Mouse (Mus musculus) cerebellum, adult 8-10 months (tissue): ENCODE measurements around the gene Pip5k1c.
A peak's percentile ranks its signal among the peaks of the same experiment; 100 is the strongest.

ENCODE experiments used
- DNase-seq: peaks from one replicate; pipeline ENCODE4 v3.0.0; 2022

Pip5k1c gene

DNA sequence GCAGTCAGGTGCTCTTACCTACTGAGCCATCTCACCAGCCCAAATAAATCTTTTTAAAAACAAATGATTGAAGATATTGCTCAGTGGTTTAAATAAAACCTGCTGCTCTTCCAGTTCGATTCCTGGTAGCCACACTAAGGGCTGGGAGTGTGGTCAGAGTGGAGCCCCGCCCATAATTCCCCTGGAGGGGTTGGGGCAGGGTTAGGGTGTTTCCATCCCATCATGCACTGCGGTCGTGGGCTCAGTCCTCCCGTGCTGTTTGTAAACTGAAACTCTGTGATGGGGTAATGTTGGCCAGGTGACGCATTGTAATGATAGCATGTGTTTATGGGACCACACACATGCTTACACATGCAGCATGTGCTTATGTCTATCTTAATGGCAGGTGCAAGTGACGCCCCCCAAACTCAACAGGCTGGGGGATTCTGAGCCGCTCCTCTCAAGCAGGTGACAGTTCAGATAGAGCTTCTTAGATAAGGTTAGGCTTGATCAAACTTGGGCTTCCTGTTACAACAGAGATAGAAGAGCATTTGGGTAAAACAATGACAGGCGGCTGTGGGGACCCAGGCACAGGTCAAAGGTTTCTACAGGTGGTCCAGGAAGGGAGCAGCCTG is 59.0 kb downstream of the Pip5k1c start:
- no peak for DNase-seq

DNA sequence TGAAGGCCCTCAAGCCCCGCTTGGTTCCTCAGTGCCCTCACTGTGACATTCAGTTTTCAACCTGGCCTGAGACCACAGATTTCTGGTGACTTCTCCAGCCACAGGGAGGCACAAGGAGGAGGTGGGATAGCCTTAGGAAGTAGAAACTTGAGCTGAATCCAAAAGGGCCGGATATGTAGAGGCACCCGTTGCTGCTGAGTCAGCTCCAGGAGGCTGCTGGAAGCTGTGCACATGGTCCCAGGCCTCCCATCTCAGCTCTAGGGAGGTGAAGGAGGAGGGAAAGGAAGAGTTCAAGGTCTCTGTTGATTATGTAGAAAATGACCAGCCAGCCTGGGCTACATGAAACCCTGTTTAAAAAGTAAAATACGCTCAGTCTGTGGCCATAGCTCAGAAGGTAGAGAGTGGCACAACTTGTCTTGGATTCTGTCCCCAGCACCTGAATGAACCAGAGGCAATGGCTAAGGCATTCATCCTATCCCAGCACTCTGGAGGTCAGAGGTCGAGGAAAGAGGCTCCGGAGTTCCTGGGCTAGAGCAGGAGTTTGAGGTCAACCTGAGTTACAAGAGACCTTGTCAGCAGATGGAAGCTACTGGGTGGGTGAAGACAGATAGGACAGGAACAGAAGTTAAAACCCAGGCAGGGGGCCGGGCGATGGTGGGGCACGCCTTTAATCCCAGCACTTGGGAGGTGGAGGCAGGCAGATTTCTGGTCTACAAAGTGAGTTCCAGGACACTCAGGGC is 62.1 kb downstream of the Pip5k1c start:
- DNase-seq = no peak

DNA sequence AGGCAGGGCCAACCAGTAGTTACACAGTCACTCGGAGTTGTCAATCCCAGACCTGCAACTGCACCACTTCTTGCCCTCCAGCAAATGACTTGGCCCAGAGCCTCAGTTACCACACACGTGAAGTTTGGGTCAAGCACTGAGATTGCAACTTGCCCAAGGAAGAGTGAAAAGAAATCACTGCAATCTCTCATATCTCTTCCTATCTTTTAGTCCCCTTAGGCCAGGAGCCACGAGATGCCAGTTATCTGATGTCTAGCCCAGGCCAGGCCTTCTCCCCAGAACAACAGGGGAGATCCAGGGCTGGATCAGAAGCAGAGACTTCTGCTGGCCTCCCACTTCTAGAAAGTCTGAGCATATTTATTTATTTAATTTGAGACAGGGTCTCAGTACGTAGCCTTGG is 62.8 kb downstream of the Pip5k1c start:
- DNase-seq = no peak

DNA sequence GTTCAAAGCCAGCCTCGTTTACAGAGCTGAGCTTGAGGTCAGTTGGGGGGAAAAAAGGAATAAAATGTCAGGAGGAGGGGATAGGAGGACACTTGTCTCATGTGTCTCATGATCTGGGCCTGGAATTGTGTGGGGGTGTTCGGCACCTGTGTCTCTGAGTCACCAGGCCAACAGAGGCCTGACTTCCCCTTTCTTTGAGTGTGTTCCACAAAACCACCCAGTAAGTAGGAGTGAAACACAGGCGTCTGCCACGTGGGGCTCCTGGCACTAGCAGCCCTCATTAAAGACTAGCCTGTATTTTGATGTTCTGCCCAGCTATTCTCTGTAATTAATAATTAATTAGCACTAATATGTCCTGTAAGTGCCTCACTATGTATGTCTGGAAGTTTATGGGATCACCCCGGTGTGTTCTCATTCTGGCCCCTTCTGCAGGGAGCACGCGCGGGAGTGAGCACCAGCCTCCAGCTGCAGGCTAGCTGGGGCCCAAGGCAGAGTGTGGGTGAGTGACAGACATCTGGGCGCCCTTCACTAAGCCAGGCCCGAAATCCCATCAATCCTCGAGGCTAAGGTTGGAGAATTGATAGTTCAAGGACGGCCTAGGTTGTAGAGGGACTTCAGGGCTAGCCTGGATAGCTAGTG is 63.7 kb downstream of the Pip5k1c start:
- DNase-seq = no peak

DNA sequence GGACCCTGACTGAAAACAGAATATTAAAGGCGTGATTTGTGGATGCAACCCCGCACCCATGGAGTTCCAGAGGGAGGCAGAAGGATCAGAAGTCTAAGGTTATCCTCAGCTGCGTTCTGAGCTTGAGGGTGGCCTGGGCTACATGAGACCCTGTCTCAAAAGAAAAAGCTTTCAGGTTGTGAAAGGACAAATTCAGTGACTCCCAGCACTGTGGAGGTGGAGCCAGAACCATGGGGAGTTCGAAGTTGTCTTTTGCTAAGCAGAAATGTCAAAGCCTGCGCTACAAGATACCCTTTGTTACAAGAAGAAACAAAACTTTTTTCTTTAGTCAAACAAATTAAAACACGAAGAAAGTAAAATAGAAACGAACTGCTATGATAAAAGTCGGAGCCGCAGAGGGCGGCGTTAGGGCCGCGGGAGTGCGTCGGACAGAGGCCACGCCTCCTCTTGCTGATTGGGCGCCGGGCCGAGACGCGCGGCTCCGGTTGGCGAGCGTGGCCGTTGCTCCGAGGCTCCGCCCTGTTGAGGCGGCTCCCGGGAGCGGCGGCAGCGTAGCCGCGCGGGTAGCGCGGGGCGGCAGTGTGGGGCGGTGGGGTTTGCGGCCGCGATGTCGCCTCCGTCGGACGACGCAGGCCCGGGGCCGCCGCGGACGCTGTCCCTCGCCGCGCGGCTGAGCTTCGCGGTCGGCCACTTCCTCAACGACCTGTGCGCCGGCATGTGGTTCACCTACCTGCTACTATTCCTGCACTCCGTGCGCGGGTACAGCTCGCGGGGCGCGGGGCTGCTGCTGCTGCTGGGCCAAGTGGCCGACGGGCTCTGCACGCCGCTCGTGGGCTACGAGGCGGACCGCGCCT is 64.5 kb downstream of the Pip5k1c start, which contains the start of gene Mfsd12:
Gene Mfsd12, plus strand, starts transcription at position 501 of the 854 bp plus-strand sequence.
- DNase-seq = peak; percentile 91

- no peak for DNase-seq
Measured at GRCm38 (mm10) chr10:81358209-81358608, 65.4 kb downstream of the Pip5k1c start.

DNA sequence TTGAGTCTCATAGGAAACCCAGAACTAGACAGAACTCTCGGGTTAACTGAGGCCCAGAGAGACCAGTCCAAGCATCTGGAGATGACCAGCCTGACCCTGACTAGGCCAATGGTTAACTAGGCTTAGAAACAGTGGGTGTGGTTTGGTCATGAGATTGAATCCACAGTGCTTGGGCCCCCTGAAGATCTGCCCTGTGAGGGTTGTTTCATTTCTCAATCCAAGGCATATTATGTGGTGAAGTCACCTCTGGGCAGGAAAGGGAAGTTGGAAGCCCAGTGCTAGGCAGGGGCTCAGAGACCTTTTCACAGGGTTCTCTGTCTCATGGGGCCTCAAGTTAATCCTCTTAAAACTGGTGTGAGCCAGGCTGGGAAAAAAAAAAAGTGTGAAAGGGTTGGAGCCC is 66.1 kb downstream of the Pip5k1c start:
- no peak for DNase-seq

DNA sequence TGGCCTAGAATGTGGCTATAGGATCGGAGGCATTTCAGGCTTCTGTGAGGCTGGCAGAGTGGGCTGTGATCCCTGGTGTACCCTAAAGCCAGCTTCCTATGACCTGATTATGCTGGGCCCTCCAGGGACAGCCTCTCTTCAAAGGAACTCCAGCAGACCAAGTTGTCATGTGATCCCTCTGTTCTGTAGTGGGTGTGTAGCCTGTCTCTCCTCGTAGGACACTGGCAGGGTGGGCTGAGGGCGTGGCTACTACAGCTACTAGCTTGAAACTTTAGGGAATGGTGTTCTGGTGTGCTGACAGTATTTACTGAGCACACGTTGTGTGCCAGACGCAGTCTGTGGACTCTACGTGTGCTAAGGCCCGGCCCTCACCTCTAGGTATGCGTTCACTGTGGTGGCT is 68.0 kb downstream of the Pip5k1c start:
- DNase-seq = no peak

DNA sequence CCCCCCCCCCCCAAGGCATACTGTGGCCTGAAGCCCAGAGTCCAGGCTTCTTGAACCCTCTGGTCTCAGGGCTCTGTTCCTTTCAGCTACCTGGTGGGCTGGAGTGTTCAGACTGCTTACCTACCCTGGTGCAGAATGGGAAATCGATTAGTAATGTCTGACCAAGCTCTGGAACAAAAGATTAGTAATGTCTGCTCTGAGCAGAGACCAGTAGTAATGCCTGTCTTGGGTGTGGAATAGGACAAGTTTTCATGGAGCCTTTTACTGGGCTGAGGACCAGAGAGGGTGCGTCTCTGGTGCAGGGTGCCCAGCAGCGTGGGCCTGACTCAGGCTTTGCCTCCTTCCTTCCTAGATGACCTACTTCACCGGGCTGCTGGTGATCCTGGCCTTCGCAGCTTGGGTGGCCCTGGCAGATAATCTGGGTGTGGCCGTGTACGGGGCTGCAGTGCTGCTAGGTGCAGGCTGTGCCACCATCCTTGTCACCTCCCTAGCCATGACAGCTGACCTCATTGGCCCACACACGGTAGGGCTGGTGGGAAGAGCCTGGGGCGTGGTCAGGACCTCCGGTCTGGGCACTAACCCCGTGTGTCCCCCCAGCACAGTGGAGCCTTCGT is 69.7 kb downstream of the Pip5k1c start:
- no peak for DNase-seq

- DNase-seq = no peak
Measured at GRCm38 (mm10) chr10:81363436-81364346, 70.9 kb downstream of the Pip5k1c start.

GRCm38 (mm10) chr10:81364666-81365065 is 71.9 kb downstream of the Pip5k1c start:
- no peak for DNase-seq

DNA sequence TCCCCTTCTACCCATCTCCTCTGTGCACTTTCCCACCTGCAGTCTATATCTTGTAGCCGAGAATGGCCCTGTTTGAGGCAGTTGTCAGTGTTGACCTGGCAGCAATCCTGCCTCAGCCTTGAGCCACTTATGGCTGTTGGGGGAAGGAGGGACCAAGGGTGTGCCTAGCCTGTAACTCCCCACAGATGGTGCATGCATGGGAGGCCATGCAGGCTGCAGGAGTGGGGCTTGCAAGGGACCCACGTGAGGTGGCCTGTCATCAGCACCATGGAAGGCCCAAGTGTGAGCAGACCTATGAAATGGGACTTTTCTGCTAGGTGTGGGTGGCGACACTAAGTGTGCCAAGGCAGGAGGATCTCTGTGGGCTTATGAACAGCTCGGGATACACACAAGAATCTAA is 72.3 kb downstream of the Pip5k1c start:
- no peak for DNase-seq

GRCm38 (mm10) chr10:81365672-81366476 is 73.1 kb downstream of the Pip5k1c start, which contains the start of gene 4930404N11Rik:
Gene 4930404N11Rik, minus strand, starts transcription at chr10:81365816.
- no peak for DNase-seq

DNA sequence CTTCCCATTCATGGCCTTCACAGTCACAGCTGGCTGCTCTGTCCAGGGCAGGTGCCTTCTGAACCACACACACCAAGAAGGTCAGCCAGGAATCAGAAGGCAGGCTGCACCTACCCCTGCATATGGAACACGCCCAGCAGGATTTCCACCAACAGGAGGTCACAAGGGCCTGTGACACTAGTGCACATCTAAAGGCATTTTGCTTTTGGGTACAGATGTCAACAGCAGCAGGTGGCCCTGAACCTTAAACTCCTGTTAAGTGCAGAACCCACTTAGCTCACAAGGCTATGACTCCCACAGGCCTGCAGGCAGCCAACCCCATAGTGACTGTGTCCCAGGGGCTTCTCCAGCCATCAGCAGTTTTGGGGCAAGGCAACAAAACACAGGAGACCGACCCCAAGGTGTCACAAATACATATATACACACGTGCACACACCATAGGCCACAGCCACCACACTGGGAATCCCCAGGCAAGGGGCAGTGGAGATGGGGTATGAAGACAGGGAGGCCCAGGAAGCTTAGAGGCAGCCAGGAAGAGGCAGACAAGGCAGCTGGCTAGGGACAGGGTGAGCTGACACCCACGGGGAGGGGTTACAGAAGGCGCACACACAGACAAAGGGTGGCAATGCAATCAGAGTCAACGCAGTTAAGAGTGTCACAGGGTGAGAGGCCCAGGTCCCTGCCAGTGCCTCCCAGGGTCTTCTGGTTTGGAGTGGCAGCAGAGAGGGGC is 73.9 kb downstream of the Pip5k1c start:
- no peak for DNase-seq

DNA sequence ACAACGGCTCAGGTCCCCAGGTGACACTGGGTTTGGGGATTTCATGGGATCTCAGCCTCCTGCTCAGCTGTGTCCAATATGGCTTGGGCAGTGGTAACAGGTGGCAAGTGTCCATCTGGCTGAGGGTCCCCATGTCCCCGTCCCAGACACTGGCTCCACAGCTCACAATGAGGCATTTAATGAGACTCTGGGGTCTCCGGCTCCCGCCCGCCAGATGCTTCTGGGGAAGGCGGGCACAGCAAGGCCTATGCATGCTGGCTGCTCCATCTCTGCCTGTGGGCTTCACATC is 74.4 kb downstream of the Pip5k1c start:
- DNase-seq = no peak
